Mouse (Mus musculus) telencephalon, adult 2 months (tissue): Measurements from ENCODE around the gene Vmn1r41.

Experiments used
- DNase-seq: peaks from one replicate; pipeline ENCODE4 v3.0.0-alpha.2; 2011; ENCODE audit warnings: low read depth, low spot score

Gene Vmn1r41

GRCm38 (mm10) chr6:89740466-89740865 lies at the start of gene Vmn1r41:
Gene Vmn1r41, plus strand, starts transcription at chr6:89740766.
- DNase-seq: no peak

GRCm38 (mm10) chr6:89706624-89707023 lies 33.9 kb upstream of the Vmn1r41 start:
- DNase-seq: no peak

DNA sequence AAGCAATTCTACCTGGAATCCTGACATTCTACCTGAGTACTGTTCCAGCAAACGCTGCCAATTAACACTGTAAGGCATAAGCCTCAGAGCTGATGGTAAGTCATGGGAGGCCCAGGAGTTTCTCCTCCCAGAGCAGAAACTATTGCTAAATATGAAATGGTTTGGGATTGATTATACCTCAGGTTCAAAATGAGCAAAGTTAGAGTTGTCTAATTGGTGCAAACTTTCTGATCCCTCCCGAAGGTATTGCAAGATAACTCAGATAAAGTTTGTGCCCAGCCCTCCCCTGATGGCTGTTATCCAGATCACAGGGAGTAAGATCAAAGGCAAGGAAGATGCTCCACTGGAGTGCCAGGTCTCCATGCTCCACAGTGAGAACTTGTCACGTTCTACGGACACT lies 33.3 kb upstream of the Vmn1r41 start, which contains the start of gene Vmn1r40:
TSS of gene Vmn1r40 (plus strand) at position 301 of the 400 bp plus-strand sequence.
- DNase-seq: no peak

- no peak for DNase-seq
These were observed 22.5 kb upstream of the Vmn1r41 start for GRCm38 (mm10) chr6:89718051-89718450.

DNA sequence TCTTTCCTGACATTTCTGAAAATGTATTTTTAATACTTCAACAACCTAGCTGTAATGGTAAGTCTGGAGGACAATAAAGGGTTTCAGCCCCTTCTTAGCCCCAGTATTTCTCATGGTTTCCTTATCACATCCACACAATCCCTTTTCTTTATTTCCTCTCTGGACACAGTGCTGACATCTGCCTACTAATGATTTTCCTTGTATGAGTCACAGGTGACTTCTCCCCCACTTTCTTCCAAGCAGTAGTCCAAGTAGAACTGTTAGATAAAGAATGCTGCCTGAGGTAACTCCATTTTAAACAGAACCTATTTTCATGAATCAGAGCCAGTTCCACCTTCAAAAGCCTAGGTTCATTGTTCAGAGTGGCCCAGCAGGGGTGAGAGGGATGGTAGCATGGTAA lies 2.2 kb downstream of the Vmn1r41 start:
- DNase-seq: no peak

DNA sequence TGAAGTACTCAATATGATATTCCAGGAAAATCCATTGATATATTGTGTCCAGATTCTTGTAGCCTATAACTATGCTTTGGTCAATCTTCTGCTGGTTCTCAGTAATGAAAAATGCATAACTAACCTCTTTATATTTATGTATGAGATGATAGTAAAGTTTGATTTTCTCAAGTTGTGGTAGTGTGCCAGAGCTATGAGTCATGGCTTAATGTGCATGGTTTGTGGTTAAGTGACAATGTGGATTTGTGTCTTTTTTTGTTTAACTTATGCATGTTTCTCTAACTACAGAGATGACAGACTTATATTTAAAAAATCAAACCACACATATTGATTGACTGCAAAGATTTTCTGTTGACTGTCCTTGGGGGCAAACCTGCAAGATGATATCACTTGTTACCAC lies 49.7 kb downstream of the Vmn1r41 start:
- DNase-seq: no peak
